Mouse (Mus musculus) CH12.LX (cell line): ENCODE measurements around the gene Slc25a41.

ENCODE experiments used
- CTCF ChIP-seq, 2 experiments: IDR thresholded peaks in 1 of 2; conservative IDR thresholded peaks in 1 of 2; 2 replicates each; pipeline ENCODE4 v1.5.1; 2011 to 2012; ENCODE audit warnings: low read depth in 2 of 2, low read length in 2 of 2, improper control_type of control experiment in 1 of 2, inconsistent platforms in 1 of 2, mild to moderate bottlenecking in 1 of 2, moderate library complexity in 1 of 2
- EP300 ChIP-seq: IDR thresholded peaks from 2 replicates; pipeline ENCODE4 v1.6.1; 2011; ENCODE audit warnings: low read length, improper control_type of control experiment
- HCFC1 ChIP-seq: IDR thresholded peaks from 2 replicates; pipeline ENCODE4 v1.6.1; 2012; ENCODE audit warnings: low read depth, mild to moderate bottlenecking, inconsistent platforms, low read length, improper control_type of control experiment
- KAT2A ChIP-seq: IDR thresholded peaks from 2 replicates; pipeline ENCODE4 v1.6.1; 2012; ENCODE audit warnings: low read length, improper control_type of control experiment, inconsistent platforms; ENCODE audit not compliant: insufficient replicate concordance
- MAZ ChIP-seq: IDR thresholded peaks from 2 replicates; pipeline ENCODE4 v1.6.1; 2012; ENCODE audit warnings: low read depth, mild to moderate bottlenecking, inconsistent platforms, low read length, improper control_type of control experiment, moderate library complexity
- POLR2A ChIP-seq: IDR thresholded peaks from 2 replicates; pipeline ENCODE4 v1.6.1; 2011; ENCODE audit warnings: low read depth, mild to moderate bottlenecking, improper control_type of control experiment, low read length
- SIN3A ChIP-seq: IDR thresholded peaks from 2 replicates; pipeline ENCODE4 v1.6.1; 2012; ENCODE audit warnings: low read length, improper control_type of control experiment, inconsistent platforms
- TBP ChIP-seq: conservative IDR thresholded peaks from 2 replicates; pipeline ENCODE4 v1.6.1; 2011; ENCODE audit warnings: low read depth, low read length, improper control_type of control experiment
- USF1 ChIP-seq: IDR thresholded peaks from 2 replicates; pipeline ENCODE4 v1.6.1; 2014; ENCODE audit warnings: low read depth, mild to moderate bottlenecking, inconsistent platforms, low read length, improper control_type of control experiment
- USF2 ChIP-seq: conservative IDR thresholded peaks from 2 replicates; pipeline ENCODE4 v1.6.1; 2011; ENCODE audit warnings: low read depth, low read length, improper control_type of control experiment
- ZKSCAN1 ChIP-seq: IDR thresholded peaks from 2 replicates; pipeline ENCODE4 v1.6.1; 2012; ENCODE audit warnings: low read depth, inconsistent platforms, low read length, improper control_type of control experiment, borderline replicate concordance

GRCm38 (mm10) chr17:57031661-57032420 lies 9.6 kb downstream of the Slc25a41 start:
- TF ChIP-seq CTCF (conservative IDR thresholded peaks at IDR 0.05 in 1 of 2, IDR thresholded peaks at IDR 0.05 in 1 of 2; ENCODE audit: low read depth in 2 of 2, low read length in 2 of 2) (no peak), HCFC1 (peak; percentile 73), USF2 (peak; percentile 97), TBP (peak; percentile 77; the same call in 1 of the 2 replicates), EP300 (no peak), SIN3A (no peak), POLR2A (peak; percentile 91), MAZ (0 out of 2 replicates have a peak, but pooled peaks have one; percentile 47), ZKSCAN1 (no peak), KAT2A (peak; percentile 80), USF1 (peak; percentile 99)
